Mouse (Mus musculus) thymus, postnatal 36 days (tissue): Measurements from ENCODE around the gene C87977.
"Not testable (repeated sequence)": the region's sequence is repeated elsewhere in the genome, so short reads cannot be mapped to it uniquely, and the experiment has no call there.

Experiments used
- DNase-seq, 2 experiments: peaks; one replicate each; pipeline ENCODE4 v3.0.0; 2022; ENCODE audit warnings: mixed read lengths in 2 of 2

The C87977 gene

DNA sequence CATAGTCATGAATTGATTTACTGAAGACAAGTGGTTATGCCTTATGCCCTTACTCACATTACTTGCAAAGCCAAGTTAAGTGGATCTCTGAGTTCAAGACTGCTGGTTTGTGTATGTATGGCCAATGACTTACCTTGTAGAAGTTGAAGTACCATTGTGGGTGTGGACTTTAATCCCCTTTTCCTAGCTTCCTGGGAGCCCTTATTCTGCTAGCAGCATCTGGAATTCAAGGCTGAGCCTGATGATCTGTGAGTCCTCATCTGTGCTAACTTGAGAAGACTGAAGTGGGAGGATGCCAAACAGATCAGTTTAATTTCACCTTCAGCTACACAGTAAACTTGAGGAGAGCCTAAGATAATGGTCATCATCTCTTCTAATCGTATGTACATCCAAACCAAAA, at the start of gene C87977:
Gene C87977, minus strand, starts transcription at position 101 of the 400 bp plus-strand sequence.
- not testable (repeated sequence) for DNase-seq

- not testable (repeated sequence) for DNase-seq
Observed at GRCm38 (mm10) chr4:144254768-144255167, 41.6 kb upstream of the C87977 start.

GRCm38 (mm10) chr4:144190419-144190818, 22.7 kb downstream of the C87977 start, which contains the start of gene Oog2:
Gene Oog2 (plus strand): TSS chr4:144190719.
- no peak for DNase-seq

DNA sequence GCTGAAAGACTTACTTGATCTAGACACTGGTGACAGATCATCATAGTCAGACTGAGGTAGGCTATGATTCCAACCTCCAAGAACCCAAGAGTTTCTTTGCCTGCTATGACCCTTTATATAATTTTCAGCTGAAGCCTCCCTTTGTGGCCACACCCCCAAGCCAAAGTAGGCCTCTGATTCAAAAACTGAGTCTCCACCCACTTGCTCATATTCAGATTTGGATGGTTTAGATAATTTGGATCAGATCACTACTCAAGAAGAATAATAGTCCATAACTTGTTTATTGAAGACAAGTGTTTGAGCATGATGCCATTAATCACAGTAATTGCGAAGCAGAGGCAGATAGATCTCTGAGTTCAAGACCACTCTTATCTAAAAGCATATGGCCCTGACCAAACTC, 50.6 kb downstream of the C87977 start, which contains the start of gene Oog3:
Gene Oog3, minus strand, starts transcription at position 101 of the 400 bp plus-strand sequence.
- no peak for DNase-seq
